Mouse (Mus musculus) olfactory bulb, adult 2 months (tissue): ENCODE measurements around the gene Dot1l.

Source experiments
- CTCF ChIP-seq: fragments of 200-500 bp; IDR thresholded peaks from 2 replicates; pipeline ENCODE4 v1.5.1; 2012; ENCODE audit warnings: low read depth, mild to moderate bottlenecking, low read length, moderate library complexity; ENCODE audit not compliant: insufficient read depth
- POLR2A ChIP-seq: fragments of 200-500 bp; IDR thresholded peaks from 2 replicates; pipeline ENCODE4 v1.6.1; 2012; ENCODE audit warnings: mild to moderate bottlenecking, low read depth, low read length, moderate library complexity; ENCODE audit not compliant: insufficient read depth

GRCm38 (mm10) chr10:80710834-80711233 lies 44.2 kb upstream of the Dot1l start:
- TF ChIP-seq POLR2A (no peak), CTCF (no peak)
